ENCODE assay signal across 8 mouse cellular contexts in the genomic region with DNA sequence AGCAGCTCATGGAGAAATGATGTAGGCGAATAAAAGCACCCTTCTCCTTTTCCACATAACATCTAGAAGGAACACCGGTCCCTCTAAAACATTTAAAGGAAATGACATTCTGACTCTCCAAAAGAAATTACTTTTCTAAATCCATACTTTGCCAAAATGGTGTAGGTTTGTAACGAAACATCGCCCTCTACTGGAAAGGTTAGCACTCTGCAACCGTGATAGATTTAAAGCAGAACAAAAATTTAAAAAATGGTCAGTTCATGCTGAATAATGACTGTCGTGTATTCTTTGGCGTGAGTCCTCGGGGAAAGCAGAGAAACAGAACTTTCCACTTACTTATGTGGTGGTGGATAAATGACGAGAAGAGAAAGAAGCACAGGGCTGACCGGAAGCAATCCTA. TPM values are rescaled to one million over a fixed set of nuclear protein-coding genes. Genes with fewer than 3 reads are reported as not detected.
A peak's percentile ranks its signal among the peaks of the same experiment; 100 is the strongest.
DNase-seq lines count a peak whose midpoint lies in the region; ATAC-seq and TF ChIP-seq lines count a peak whose summit lies in the region.

No protein-coding gene starts in this region.

- H3K27ac ChIP-seq in forebrain, embryonic 14.5 days (ENCODE audit: low read depth, low read length): no peak overlapping the region
- H3K27ac ChIP-seq in forebrain, embryonic 12.5 days: no peak overlapping the region
- H3K27ac ChIP-seq in neural tube, embryonic 15.5 days (replicated peaks): no peak overlapping the region
- H3K27ac ChIP-seq in thymus, adult 2 months (ENCODE audit: control insufficient read depth, insufficient read depth, low read length): no peak overlapping the region

- no peak overlapping the region for H3K4me3 ChIP-seq in forebrain, embryonic 14.5 days (ENCODE audit: low read depth, low read length)
- H3K4me3 ChIP-seq in forebrain, embryonic 12.5 days (replicated peaks): no peak overlapping the region
- no peak overlapping the region for H3K4me3 ChIP-seq in neural tube, embryonic 15.5 days (replicated peaks)
- no peak overlapping the region for H3K4me3 ChIP-seq in thymus, adult 2 months (ENCODE audit: control insufficient read depth, insufficient read depth, low read length)

- peak; percentile 55 for ATAC-seq in forebrain, embryonic 14.5 days
- ATAC-seq in forebrain, embryonic 12.5 days (ENCODE audit: low FRiP score): no peak
- no peak for ATAC-seq in neural tube, embryonic 15.5 days (ENCODE audit: low FRiP score)

- TF ChIP-seq CTCF in thymus, adult 2 months (IDR thresholded peaks at IDR 0.05; ENCODE audit: borderline replicate concordance, control insufficient read depth, extremely low read depth, insufficient read depth, low read length, poor library complexity): no peak

- no peaks in the 10 kb centered on the region for H3K9me3 ChIP-seq in forebrain, embryonic 14.5 days (replicated peaks; ENCODE audit: control insufficient read depth, low read length)
- H3K9me3 ChIP-seq in forebrain, embryonic 12.5 days: no peaks in the 10 kb centered on the region
- no peaks in the 10 kb centered on the region for H3K9me3 ChIP-seq in neural tube, embryonic 15.5 days (replicated peaks)

- H3K9ac ChIP-seq in forebrain, embryonic 14.5 days (ENCODE audit: low read length): no peak overlapping the region
- H3K9ac ChIP-seq in forebrain, embryonic 12.5 days: no peak overlapping the region
- no peak overlapping the region for H3K9ac ChIP-seq in neural tube, embryonic 15.5 days (replicated peaks)

- no peaks in the 10 kb centered on the region for H3K27me3 ChIP-seq in forebrain, embryonic 14.5 days (replicated peaks; ENCODE audit: control insufficient read depth, insufficient read depth, low read length)
- 0 out of 2 replicates have a peak, but pooled peaks cover 3% of the 10 kb centered on the region for H3K27me3 ChIP-seq in forebrain, embryonic 12.5 days
- H3K27me3 ChIP-seq in neural tube, embryonic 15.5 days (replicated peaks): no peaks in the 10 kb centered on the region
- no peaks in the 10 kb centered on the region for H3K27me3 ChIP-seq in thymus, adult 2 months (ENCODE audit: control insufficient read depth, insufficient read depth, low read length)

- peak; percentile 86 for DNase-seq in forebrain, embryonic 14.5 days (ENCODE audit: low spot score)
- DNase-seq in neural tube, embryonic 10.5 days (ENCODE audit: extremely low spot score, low spot score): peak; percentile 36
- peak; percentile 48 for DNase-seq in embryo, embryonic 9.5 days (ENCODE audit: extremely low spot score)
- DNase-seq in kidney, postnatal 14 days: peak; percentile 51
- peak; percentile 32 for DNase-seq in retina, adult 2 months (ENCODE audit: low read depth, low spot score)
- no peak for DNase-seq in thymus, adult 2 months

- no peak for TF ChIP-seq POLR2A in thymus, adult 2 months (IDR thresholded peaks at IDR 0.05; ENCODE audit: control insufficient read depth, extremely low read depth, insufficient read depth, low read length, poor library complexity)

- 12% methylated on average over 10 of the region's 10 CpGs for WGBS in forebrain, embryonic 14.5 days
- 17% methylated on average over 10 of the region's 10 CpGs for WGBS in forebrain, embryonic 12.5 days
- 12% methylated on average over 10 of the region's 10 CpGs for WGBS in neural tube, embryonic 15.5 days
- 12% methylated on average over 10 of the region's 10 CpGs for WGBS in thymus, adult 2 months

- H3K4me2 ChIP-seq in forebrain, embryonic 14.5 days (ENCODE audit: low read length): no peak overlapping the region
- no peak overlapping the region for H3K4me2 ChIP-seq in forebrain, embryonic 12.5 days
- no peak overlapping the region for H3K4me2 ChIP-seq in neural tube, embryonic 15.5 days

- H3K4me1 ChIP-seq in forebrain, embryonic 14.5 days (ENCODE audit: control insufficient read depth, insufficient read depth, low read length): no peaks in the 10 kb centered on the region
- H3K4me1 ChIP-seq in forebrain, embryonic 12.5 days: peaks cover 4% of the 10 kb centered on the region
- H3K4me1 ChIP-seq in neural tube, embryonic 15.5 days: peaks cover 9% of the 10 kb centered on the region; the same call in 1 of the 2 replicates
- no peaks in the 10 kb centered on the region for H3K4me1 ChIP-seq in thymus, adult 2 months (replicated peaks; ENCODE audit: control insufficient read depth, insufficient read depth, low read length)

- H3K36me3 ChIP-seq in forebrain, embryonic 14.5 days (ENCODE audit: control insufficient read depth, insufficient read depth, low read length): no peaks in the 10 kb centered on the region
- no peaks in the 10 kb centered on the region for H3K36me3 ChIP-seq in forebrain, embryonic 12.5 days (replicated peaks)
- no peaks in the 10 kb centered on the region for H3K36me3 ChIP-seq in neural tube, embryonic 15.5 days
- no peaks in the 10 kb centered on the region for H3K36me3 ChIP-seq in thymus, adult 2 months (ENCODE audit: control insufficient read depth, insufficient read depth, low read length)

RNA-seq across cellular contexts. Expression of gene Arl14ep, which starts 18.6 kb away (rescaled TPM):
- 36.8 and 40.3 TPM in 2 replicates for polyA plus RNA-seq in forebrain, embryonic 14.5 days (2014; fragmentation: Nextera tagmentation; extraction: Ambion mirVana)
- polyA plus RNA-seq in forebrain, embryonic 12.5 days (2016; fragmentation: Nextera tagmentation; extraction: Ambion mirVana): 54.4 and 54.8 TPM in 2 replicates
- polyA plus RNA-seq in neural tube, embryonic 15.5 days (2015; fragmentation: Nextera tagmentation; extraction: Ambion mirVana): 29.9 and 34.8 TPM in 2 replicates
- polyA plus RNA-seq in thymus, adult 2 months (2012; rRNA removed): 8.6 and 8.7 TPM in 2 replicates
